Mouse (Mus musculus) erythroblast, embryonic 14.5 days (primary cell): ENCODE data around the gene Oard1.

Experiments
- GATA1 ChIP-seq: IDR thresholded peaks from 2 replicates; pipeline ENCODE4 v1.6.1; 2012; ENCODE audit warnings: low read length, inconsistent platforms, mixed read lengths
- TAL1 ChIP-seq: IDR thresholded peaks from 3 replicates; pipeline ENCODE4 v1.6.1; 2012; ENCODE audit warnings: low read length, inconsistent platforms, mixed read lengths

GRCm38 (mm10) chr17:48371621-48372020 is 38.2 kb upstream of the Oard1 start:
- TF ChIP-seq GATA1 (no peak), TAL1 (no peak)
